ENCODE assay signal across 29 mouse cellular contexts in genomic region chr9:46751981-46752380, GRCm38 (mm10).
DNase-seq lines count a peak whose midpoint lies in the region; ATAC-seq and TF ChIP-seq lines count a peak whose summit lies in the region.
"Had no signal": no experiment of that assay in that cellular context is flagged by ENCODE, and none has a peak within 500 bp of the region (broad histone marks: within the 10 kb centered on the region; RNA-seq: fewer than 3 reads in every experiment).

No protein-coding gene starts in this region.

- H3K27ac ChIP-seq in forebrain, embryonic 15.5 days (replicated peaks) = peak overlapping the region; percentile 16; the same call in 1 of the 2 replicates
- no peak overlapping the region for H3K27ac ChIP-seq in forebrain, postnatal 0 days (ENCODE audit: low read depth, low read length)
- H3K27ac ChIP-seq in hindbrain, postnatal 0 days = no peak overlapping the region
- H3K27ac ChIP-seq in hindbrain, embryonic 11.5 days (ENCODE audit: low read depth, low read length) = no peak overlapping the region
- peak overlapping the region; percentile 30 for H3K27ac ChIP-seq in embryonic facial prominence, embryonic 10.5 days (replicated peaks)
- H3K27ac ChIP-seq: embryonic facial prominence, embryonic 12.5 days; embryonic facial prominence, embryonic 15.5 days; forebrain, embryonic 12.5 days; heart, adult 2 months; heart, embryonic 10.5 days; heart, embryonic 13.5 days; hindbrain, embryonic 15.5 days had no signal

- no peaks in the 10 kb centered on the region for H3K27me3 ChIP-seq in forebrain, embryonic 15.5 days
- H3K27me3 ChIP-seq in forebrain, postnatal 0 days (ENCODE audit: insufficient read depth, low read length) = no peaks in the 10 kb centered on the region
- no peaks in the 10 kb centered on the region for H3K27me3 ChIP-seq in hindbrain, postnatal 0 days (ENCODE audit: insufficient read depth, low read length)
- no peaks in the 10 kb centered on the region for H3K27me3 ChIP-seq in hindbrain, embryonic 11.5 days (ENCODE audit: control insufficient read depth, insufficient read depth, low read length)
- H3K27me3 ChIP-seq in embryonic facial prominence, embryonic 10.5 days (replicated peaks; ENCODE audit: low read depth, poor library complexity, severe bottlenecking) = 0 out of 2 replicates have a peak, but pooled peaks cover 6% of the 10 kb centered on the region
- H3K27me3 ChIP-seq: embryonic facial prominence, embryonic 15.5 days; hindbrain, embryonic 15.5 days had no signal

- H3K9ac ChIP-seq in forebrain, embryonic 15.5 days (replicated peaks) = no peak overlapping the region
- no peak overlapping the region for H3K9ac ChIP-seq in forebrain, postnatal 0 days
- H3K9ac ChIP-seq in hindbrain, postnatal 0 days (replicated peaks; ENCODE audit: low read length) = no peak overlapping the region
- no peak overlapping the region for H3K9ac ChIP-seq in hindbrain, embryonic 11.5 days (ENCODE audit: low read depth, low read length)
- H3K9ac ChIP-seq: embryonic facial prominence, embryonic 12.5 days; embryonic facial prominence, embryonic 15.5 days; forebrain, embryonic 12.5 days; heart, embryonic 13.5 days; hindbrain, embryonic 15.5 days had no signal

- 35% methylated on average over 5 of the region's 5 CpGs for WGBS in forebrain, embryonic 15.5 days
- WGBS in forebrain, postnatal 0 days = 29% methylated on average over 5 of the region's 5 CpGs
- WGBS in hindbrain, postnatal 0 days = 40% methylated on average over 5 of the region's 5 CpGs
- 53% methylated on average over 5 of the region's 5 CpGs for WGBS in hindbrain, embryonic 11.5 days
- 51% methylated on average over 5 of the region's 5 CpGs for WGBS in embryonic facial prominence, embryonic 10.5 days

- no peak for ATAC-seq in forebrain, embryonic 15.5 days (replicated peaks)
- no peak for ATAC-seq in forebrain, postnatal 0 days
- no peak for ATAC-seq in hindbrain, postnatal 0 days
- no peak for ATAC-seq in hindbrain, embryonic 11.5 days (ENCODE audit: low FRiP score)
- ATAC-seq: CD4-positive, CD25-positive, alpha-beta regulatory T cell, adult 4 months; inflammation-experienced regulatory T-cells, adult 6 months; intestine, embryonic 16.5 days; Patski had no signal

- TF ChIP-seq CTCF in forebrain, postnatal 0 days (IDR thresholded peaks at IDR 0.05; ENCODE audit: low read depth) = no peak
- no peak for TF ChIP-seq CTCF in hindbrain, postnatal 0 days (IDR thresholded peaks at IDR 0.05; ENCODE audit: low read depth)

- no peak overlapping the region for H3K4me3 ChIP-seq in forebrain, embryonic 15.5 days
- no peak overlapping the region for H3K4me3 ChIP-seq in forebrain, postnatal 0 days (ENCODE audit: low read depth, low read length)
- H3K4me3 ChIP-seq in hindbrain, postnatal 0 days (ENCODE audit: low read length) = no peak overlapping the region
- H3K4me3 ChIP-seq in hindbrain, embryonic 11.5 days (ENCODE audit: low read depth, low read length) = no peak overlapping the region
- H3K4me3 ChIP-seq in embryonic facial prominence, embryonic 10.5 days = no peak overlapping the region
- H3K4me3 ChIP-seq: embryonic facial prominence, embryonic 12.5 days; embryonic facial prominence, embryonic 15.5 days; forebrain, embryonic 12.5 days; heart, adult 2 months; heart, embryonic 10.5 days; heart, embryonic 13.5 days; hindbrain, embryonic 15.5 days had no signal

- no peak overlapping the region for H3K4me2 ChIP-seq in forebrain, embryonic 15.5 days (replicated peaks)
- no peak overlapping the region for H3K4me2 ChIP-seq in forebrain, postnatal 0 days (ENCODE audit: low read depth)
- H3K4me2 ChIP-seq in hindbrain, postnatal 0 days (ENCODE audit: low read depth, low read length) = no peak overlapping the region
- no peak overlapping the region for H3K4me2 ChIP-seq in hindbrain, embryonic 11.5 days (replicated peaks; ENCODE audit: low read depth, low read length)
- H3K4me2 ChIP-seq: embryonic facial prominence, embryonic 12.5 days; embryonic facial prominence, embryonic 15.5 days; forebrain, embryonic 12.5 days; heart, embryonic 13.5 days; hindbrain, embryonic 15.5 days had no signal

- DNase-seq in forebrain, postnatal 0 days = no peak
- DNase-seq in hindbrain, postnatal 0 days (ENCODE audit: low spot score) = peak; percentile 33
- no peak for DNase-seq in hindbrain, embryonic 11.5 days (ENCODE audit: low spot score)
- DNase-seq in Muller cell, postnatal 12 days (ENCODE audit: inconsistent ontology term) = peak; percentile 29
- DNase-seq in embryonic facial prominence, embryonic 10.5 days (ENCODE audit: low spot score) = no peak
- DNase-seq in right cerebral cortex, adult 18-20 months = no peak
- DNase-seq: adrenal gland, postnatal 10 days; adrenal gland, postnatal 36 days; cerebellum, adult 11 months; cerebellum, adult 2 months; cerebellum, adult 9-11 months; gastrocnemius, postnatal 10 days; gastrocnemius, postnatal 36 days; heart, adult 2 months; heart, postnatal 14 days; heart, postnatal 4 days; kidney, adult 18-20 months; kidney, adult 9 months had no signal

- H3K9me3 ChIP-seq in forebrain, embryonic 15.5 days = no peaks in the 10 kb centered on the region
- H3K9me3 ChIP-seq in forebrain, postnatal 0 days (ENCODE audit: low read length) = no peaks in the 10 kb centered on the region
- H3K9me3 ChIP-seq in hindbrain, postnatal 0 days (ENCODE audit: low read length) = no peaks in the 10 kb centered on the region
- H3K9me3 ChIP-seq in hindbrain, embryonic 11.5 days (ENCODE audit: control insufficient read depth, low read length) = no peaks in the 10 kb centered on the region
- H3K9me3 ChIP-seq in embryonic facial prominence, embryonic 10.5 days = no peaks in the 10 kb centered on the region
- H3K9me3 ChIP-seq: embryonic facial prominence, embryonic 12.5 days; embryonic facial prominence, embryonic 15.5 days; forebrain, embryonic 12.5 days; heart, embryonic 10.5 days; hindbrain, embryonic 15.5 days had no signal

- H3K4me1 ChIP-seq in forebrain, embryonic 15.5 days = peaks cover 21% of the 10 kb centered on the region
- peaks cover 6% of the 10 kb centered on the region for H3K4me1 ChIP-seq in forebrain, postnatal 0 days (ENCODE audit: insufficient read depth)
- H3K4me1 ChIP-seq in hindbrain, postnatal 0 days (ENCODE audit: insufficient read depth, low read length) = no peaks in the 10 kb centered on the region
- H3K4me1 ChIP-seq in hindbrain, embryonic 11.5 days (replicated peaks; ENCODE audit: control insufficient read depth, insufficient read depth, low read length) = no peaks in the 10 kb centered on the region
- peaks cover 10% of the 10 kb centered on the region for H3K4me1 ChIP-seq in embryonic facial prominence, embryonic 10.5 days
- H3K4me1 ChIP-seq: embryonic facial prominence, embryonic 12.5 days; embryonic facial prominence, embryonic 15.5 days; heart, embryonic 13.5 days had no signal

- H3K36me3 ChIP-seq in forebrain, embryonic 15.5 days = no peaks in the 10 kb centered on the region
- H3K36me3 ChIP-seq in forebrain, postnatal 0 days (ENCODE audit: insufficient read depth) = no peaks in the 10 kb centered on the region
- no peaks in the 10 kb centered on the region for H3K36me3 ChIP-seq in hindbrain, postnatal 0 days (ENCODE audit: insufficient read depth, low read length)
- no peaks in the 10 kb centered on the region for H3K36me3 ChIP-seq in hindbrain, embryonic 11.5 days (ENCODE audit: control insufficient read depth, insufficient read depth, low read length)
- H3K36me3 ChIP-seq in embryonic facial prominence, embryonic 10.5 days (replicated peaks) = no peaks in the 10 kb centered on the region
- H3K36me3 ChIP-seq: embryonic facial prominence, embryonic 12.5 days; embryonic facial prominence, embryonic 15.5 days; forebrain, embryonic 12.5 days; heart, embryonic 10.5 days; heart, embryonic 13.5 days; hindbrain, embryonic 15.5 days had no signal

Comparison
In these comparisons a context has a peak if more than half of its experiments do, and no peak if none do; other contexts are left out.
1. H3K27ac ChIP-seq: peak in forebrain, embryonic 15.5 days (single experiment) and embryonic facial prominence, embryonic 10.5 days (single experiment); none in forebrain, postnatal 0 days (single experiment), hindbrain, postnatal 0 days (single experiment) and hindbrain, embryonic 11.5 days (single experiment).
2. DNase-seq: peak in hindbrain, postnatal 0 days (single experiment) and Muller cell, postnatal 12 days (single experiment); none in forebrain, postnatal 0 days (single experiment), hindbrain, embryonic 11.5 days (single experiment), embryonic facial prominence, embryonic 10.5 days (single experiment) and right cerebral cortex, adult 18-20 months (single experiment).